Mouse (Mus musculus): Measurements from ENCODE around the gene Bcas2.

- TF ChIP-seq CTCF (IDR thresholded peaks at IDR 0.05) (no peak), POLR2A (IDR thresholded peaks at IDR 0.05; ENCODE audit: insufficient read depth, low read depth, low read length) (no peak), EP300 (IDR thresholded peaks at IDR 0.05; ENCODE audit: insufficient read depth, low read depth, low read length) (no peak)
Measured at GRCm38 (mm10) chr3:103176740-103177139, 5.3 kb downstream of the Bcas2 start.

Data from heart, adult 2 months (tissue).